Mouse (Mus musculus) forebrain, embryonic 12.5 days (tissue): ENCODE measurements around the gene Itga5. TPM values are rescaled to one million over a fixed set of nuclear protein-coding genes. Genes with fewer than 3 reads are reported as not detected.
"Not testable (repeated sequence)": the region's sequence is repeated elsewhere in the genome, so short reads cannot be mapped to it uniquely, and the experiment has no call there.

ENCODE experiments used
- ATAC-seq: fragments of 200-750 bp; cut with Nextera tagmentation; 2 replicates; pipeline ENCODE4 v1.8.0; 2017; ENCODE audit warnings: moderate TSS enrichment; ENCODE audit not compliant: low FRiP score
- H3K27ac ChIP-seq: fragments of 300-500 bp; sonication (generic); 2 replicates; pipeline ENCODE4 v1.5.1; 2016; ENCODE audit warnings: mild to moderate bottlenecking
- H3K27me3 ChIP-seq: fragments of 300-500 bp; sonication (generic); 2 replicates; pipeline ENCODE4 v1.6.1; 2016; ENCODE audit warnings: mild to moderate bottlenecking
- H3K36me3 ChIP-seq: fragments of 300-500 bp; sonication (generic); replicated peaks from 2 replicates; pipeline ENCODE4 v1.6.1; 2016; ENCODE audit warnings: mild to moderate bottlenecking
- H3K4me1 ChIP-seq: fragments of 300-500 bp; sonication (generic); 2 replicates; pipeline ENCODE4 v1.6.1; 2016
- H3K4me2 ChIP-seq: fragments of 300-500 bp; sonication (generic); 2 replicates; pipeline ENCODE4 v1.6.1; 2016; ENCODE audit warnings: mild to moderate bottlenecking, moderate library complexity
- H3K4me3 ChIP-seq: fragments of 300-500 bp; sonication (generic); replicated peaks from 2 replicates; pipeline ENCODE4 v1.5.1; 2016; ENCODE audit warnings: mild to moderate bottlenecking
- H3K9ac ChIP-seq: fragments of 300-500 bp; sonication (generic); 2 replicates; pipeline ENCODE4 v1.6.1; 2016; ENCODE audit warnings: mild to moderate bottlenecking
- H3K9me3 ChIP-seq: fragments of 300-500 bp; sonication (generic); 2 replicates; pipeline ENCODE4 v1.6.1; 2016
- WGBS: fragments of 180-500 bp; shearing (Covaris S2); methylation state at CpG from one replicate; pipeline ENCODE4 v1.1.7; 2016; 5-methylcytosine and 5-hydroxymethylcytosine counted together
- polyA plus RNA-seq: library from polyadenylated mRNA; unstranded; fragments of >200 nt; fragmentation: Nextera tagmentation; extraction: Ambion mirVana; gene quantifications from 2 replicates; pipeline ENCODE4 v1.2.1, GENCODE M21; 2016

Itga5 gene
- polyA plus RNA-seq, result 16.8 and 17.3 TPM in 2 replicates

GRCm38 (mm10) chr15:103366376-103367149, at the start of gene Itga5:
Itga5 (minus strand) TSS chr15:103366763.
- peak within 1 kb of the TSS; percentile 57 for H3K27ac ChIP-seq
- WGBS, result under 1% methylated on average over 50 of the region's 51 CpGs

GRCm38 (mm10) chr15:103405586-103405985, 39.0 kb upstream of the Itga5 start:
- not testable (repeated sequence) for H3K4me1 ChIP-seq, H3K9me3 ChIP-seq, H3K27ac ChIP-seq, H3K4me3 ChIP-seq, H3K4me2 ChIP-seq, H3K36me3 ChIP-seq, ATAC-seq, H3K27me3 ChIP-seq, H3K9ac ChIP-seq
- 100% methylated on average over 3 of the region's 3 CpGs for WGBS

More at GRCm38 (mm10) chr15:103366376-103367149, at the start of gene Itga5:
- no peaks in the 10 kb centered on the region for H3K9me3 ChIP-seq
- H3K4me3 ChIP-seq, result peak within 1 kb of the TSS; percentile 63
- H3K27me3 ChIP-seq, result peaks cover 17% of the 10 kb centered on the region; the same call in 1 of the 2 replicates
- peak within 1 kb of the TSS; percentile 74 for H3K9ac ChIP-seq
- no peaks in the 10 kb centered on the region for H3K36me3 ChIP-seq
- peak within 1 kb of the TSS; percentile 96 for H3K4me2 ChIP-seq
- peaks cover 30% of the 10 kb centered on the region for H3K4me1 ChIP-seq
- peak; percentile 73 for ATAC-seq

- WGBS, result 86% methylated on average over 5 of the region's 5 CpGs
- Histone ChIP-seq H3K27me3 (no peaks in the 10 kb centered on the region), H3K4me3 (no peak overlapping the region), H3K36me3 (no peaks in the 10 kb centered on the region), H3K4me2 (no peak overlapping the region), H3K9me3 (no peaks in the 10 kb centered on the region), H3K4me1 (no peaks in the 10 kb centered on the region), H3K9ac (no peak overlapping the region), H3K27ac (no peak overlapping the region)
- ATAC-seq, result no peak
Observed at GRCm38 (mm10) chr15:103401361-103401760, 34.8 kb upstream of the Itga5 start.

DNA sequence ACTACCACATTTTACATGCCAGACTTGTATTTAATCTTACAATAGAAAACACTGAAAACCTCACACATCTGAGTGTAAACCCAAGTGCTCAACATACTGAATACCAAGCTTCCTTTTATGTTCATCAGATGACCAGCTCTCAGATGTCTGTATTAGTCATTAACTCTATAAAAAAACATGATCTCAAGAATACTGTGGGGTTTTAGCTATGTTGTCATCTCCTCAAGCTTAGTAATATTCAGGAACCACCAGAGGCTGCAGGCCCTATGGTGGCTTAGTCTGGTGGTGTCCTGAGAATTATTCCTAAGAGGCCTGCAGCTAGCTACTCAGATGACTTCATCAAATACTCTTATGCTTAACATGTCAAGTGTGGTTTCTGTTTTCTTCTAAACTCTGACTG, 27.0 kb upstream of the Itga5 start:
- H3K4me2 ChIP-seq, result no peak overlapping the region
- H3K27ac ChIP-seq, result no peak overlapping the region
- H3K4me1 ChIP-seq, result no peaks in the 10 kb centered on the region
- no peaks in the 10 kb centered on the region for H3K36me3 ChIP-seq
- no peaks in the 10 kb centered on the region for H3K27me3 ChIP-seq
- H3K9me3 ChIP-seq, result no peaks in the 10 kb centered on the region
- ATAC-seq, result no peak
- H3K4me3 ChIP-seq, result no peak overlapping the region
- no peak overlapping the region for H3K9ac ChIP-seq

- WGBS, result 57% methylated on average over 4 of the region's 4 CpGs
- no peaks in the 10 kb centered on the region for H3K36me3 ChIP-seq
- no peak overlapping the region for H3K4me3 ChIP-seq
- H3K9me3 ChIP-seq, result no peaks in the 10 kb centered on the region
- no peak overlapping the region for H3K27ac ChIP-seq
- ATAC-seq, result no peak
- H3K4me1 ChIP-seq, result no peaks in the 10 kb centered on the region
- no peaks in the 10 kb centered on the region for H3K27me3 ChIP-seq
- no peak overlapping the region for H3K9ac ChIP-seq
- H3K4me2 ChIP-seq, result no peak overlapping the region
Observed at GRCm38 (mm10) chr15:103388556-103389145, 22.1 kb upstream of the Itga5 start.

DNA sequence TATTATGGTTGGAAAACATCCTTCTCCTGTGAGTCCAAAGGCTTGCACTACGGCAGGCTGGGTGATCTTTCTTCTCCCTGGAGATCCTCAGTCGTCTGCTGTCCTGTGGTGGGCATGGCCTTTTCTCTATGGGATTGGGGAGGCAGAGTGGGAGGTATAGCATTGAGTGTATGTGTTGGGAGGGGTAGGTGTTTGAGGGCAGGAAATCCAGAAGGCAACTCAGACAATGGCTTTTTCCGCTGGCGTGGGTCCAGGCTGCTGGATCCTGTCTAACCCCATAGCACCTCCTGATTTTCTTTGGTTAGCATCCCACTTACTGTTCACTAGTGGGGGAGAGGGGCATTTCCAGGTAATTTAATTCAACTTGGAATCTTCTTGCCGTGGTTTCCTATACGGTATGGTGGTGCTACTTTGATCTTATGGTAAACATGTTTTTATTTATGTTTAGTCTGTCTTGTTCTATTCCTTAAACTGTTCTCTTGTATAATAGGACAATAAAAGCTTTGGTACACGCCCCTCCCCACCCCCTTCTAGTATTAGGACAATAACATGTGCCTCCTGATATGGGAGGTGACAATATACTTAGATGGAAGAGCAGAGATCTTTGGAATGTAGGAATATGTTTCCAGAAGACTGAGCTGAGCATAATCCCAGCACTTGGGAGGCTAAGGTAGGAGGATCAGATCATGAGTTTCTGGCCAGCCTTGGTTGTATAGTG, 17.4 kb upstream of the Itga5 start:
- no peak for ATAC-seq
- Histone ChIP-seq H3K9me3 (no peaks in the 10 kb centered on the region), H3K27ac (no peak overlapping the region), H3K4me2 (no peak overlapping the region), H3K27me3 (no peaks in the 10 kb centered on the region), H3K9ac (no peak overlapping the region), H3K36me3 (no peaks in the 10 kb centered on the region), H3K4me1 (no peaks in the 10 kb centered on the region; the same call in 1 of the 2 replicates), H3K4me3 (no peak overlapping the region)
- WGBS, result 67% methylated on average over 7 of the region's 7 CpGs

DNA sequence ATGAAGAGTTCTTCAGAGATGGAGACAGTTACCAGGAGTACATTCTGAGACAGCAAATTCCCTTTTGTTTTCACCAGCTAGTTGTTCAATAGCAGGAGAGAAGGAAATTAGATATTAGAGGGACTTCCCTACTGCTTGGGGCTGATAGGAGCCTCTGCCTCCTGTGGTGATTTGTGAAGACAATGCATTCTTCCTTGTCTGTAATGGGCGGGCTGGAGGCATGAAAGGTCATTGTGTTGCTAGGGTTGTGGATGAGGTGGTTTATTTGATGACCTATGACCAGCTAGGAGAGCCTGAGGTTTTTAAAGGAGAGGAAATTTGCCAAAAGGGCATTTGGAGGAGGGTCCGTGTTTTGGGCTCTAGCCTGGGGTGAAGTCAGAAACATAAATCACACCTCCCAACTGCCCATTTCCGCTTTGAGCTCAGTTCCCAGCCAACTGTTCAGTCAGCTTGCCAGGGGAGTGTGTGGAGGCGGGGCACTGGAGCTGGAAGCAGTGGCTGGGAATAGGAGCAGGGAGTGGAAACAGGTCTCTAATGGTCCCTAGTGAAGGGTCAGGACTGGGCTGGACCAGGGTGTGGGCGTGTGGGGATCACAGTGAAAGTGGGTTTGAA, 16.3 kb upstream of the Itga5 start:
- Histone ChIP-seq H3K36me3 (no peaks in the 10 kb centered on the region), H3K4me2 (no peak overlapping the region), H3K27me3 (no peaks in the 10 kb centered on the region), H3K4me3 (no peak overlapping the region), H3K9me3 (no peaks in the 10 kb centered on the region), H3K27ac (no peak overlapping the region), H3K9ac (no peak overlapping the region), H3K4me1 (no peaks in the 10 kb centered on the region; the same call in 1 of the 2 replicates)
- ATAC-seq, result no peak
- 38% methylated on average over 5 of the region's 5 CpGs for WGBS

- no peak overlapping the region for H3K4me3 ChIP-seq
- ATAC-seq, result no peak
- no peaks in the 10 kb centered on the region; the same call in 1 of the 2 replicates for H3K4me1 ChIP-seq
- no peaks in the 10 kb centered on the region for H3K36me3 ChIP-seq
- no peaks in the 10 kb centered on the region for H3K27me3 ChIP-seq
- 90% methylated on average over 2 of the region's 2 CpGs for WGBS
- H3K9me3 ChIP-seq, result no peaks in the 10 kb centered on the region
- H3K9ac ChIP-seq, result no peak overlapping the region
- H3K27ac ChIP-seq, result no peak overlapping the region
- no peak overlapping the region for H3K4me2 ChIP-seq
Observed at GRCm38 (mm10) chr15:103382075-103382474, 15.5 kb upstream of the Itga5 start.

DNA sequence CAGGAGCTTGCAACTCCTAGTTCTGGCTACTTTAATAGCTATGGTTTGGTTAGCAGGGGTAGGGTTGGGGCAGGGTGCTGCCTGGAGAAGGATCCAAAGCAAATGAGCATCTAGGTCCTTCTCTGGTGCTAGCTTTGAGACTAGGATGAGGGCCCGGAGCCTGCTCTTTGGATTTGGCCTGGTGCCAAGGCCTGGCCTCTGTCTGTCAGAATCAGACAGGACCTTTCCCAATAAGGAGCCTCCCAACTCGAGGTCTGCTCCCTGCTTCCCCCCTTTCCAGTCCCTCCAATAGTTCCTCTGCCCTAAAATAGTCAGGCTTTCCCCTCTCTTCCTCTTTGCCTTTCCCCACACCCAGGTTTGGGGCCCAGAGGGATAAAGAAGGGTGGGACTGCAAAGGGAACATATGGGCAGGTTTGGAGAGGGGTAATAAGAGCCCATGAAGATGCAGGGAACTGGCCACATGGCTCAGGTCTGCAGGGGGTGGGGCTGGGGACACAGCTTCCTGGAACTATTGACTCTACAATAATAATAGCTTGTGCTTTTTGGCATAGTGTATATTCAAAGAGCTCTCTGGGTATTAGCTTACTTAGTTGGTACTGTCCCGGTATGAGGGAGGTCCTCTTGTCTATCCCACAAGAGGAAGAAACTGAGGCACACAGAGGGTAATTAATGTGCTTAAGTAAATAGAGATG, 12.2 kb upstream of the Itga5 start:
- Histone ChIP-seq H3K4me2 (no peak overlapping the region), H3K36me3 (no peaks in the 10 kb centered on the region), H3K9ac (no peak overlapping the region), H3K4me1 (no peaks in the 10 kb centered on the region; the same call in none of the 2 replicates), H3K4me3 (no peak overlapping the region), H3K9me3 (no peaks in the 10 kb centered on the region), H3K27me3 (no peaks in the 10 kb centered on the region), H3K27ac (no peak overlapping the region)
- ATAC-seq, result no peak
- WGBS, result 56% methylated on average over 3 of the region's 3 CpGs

DNA sequence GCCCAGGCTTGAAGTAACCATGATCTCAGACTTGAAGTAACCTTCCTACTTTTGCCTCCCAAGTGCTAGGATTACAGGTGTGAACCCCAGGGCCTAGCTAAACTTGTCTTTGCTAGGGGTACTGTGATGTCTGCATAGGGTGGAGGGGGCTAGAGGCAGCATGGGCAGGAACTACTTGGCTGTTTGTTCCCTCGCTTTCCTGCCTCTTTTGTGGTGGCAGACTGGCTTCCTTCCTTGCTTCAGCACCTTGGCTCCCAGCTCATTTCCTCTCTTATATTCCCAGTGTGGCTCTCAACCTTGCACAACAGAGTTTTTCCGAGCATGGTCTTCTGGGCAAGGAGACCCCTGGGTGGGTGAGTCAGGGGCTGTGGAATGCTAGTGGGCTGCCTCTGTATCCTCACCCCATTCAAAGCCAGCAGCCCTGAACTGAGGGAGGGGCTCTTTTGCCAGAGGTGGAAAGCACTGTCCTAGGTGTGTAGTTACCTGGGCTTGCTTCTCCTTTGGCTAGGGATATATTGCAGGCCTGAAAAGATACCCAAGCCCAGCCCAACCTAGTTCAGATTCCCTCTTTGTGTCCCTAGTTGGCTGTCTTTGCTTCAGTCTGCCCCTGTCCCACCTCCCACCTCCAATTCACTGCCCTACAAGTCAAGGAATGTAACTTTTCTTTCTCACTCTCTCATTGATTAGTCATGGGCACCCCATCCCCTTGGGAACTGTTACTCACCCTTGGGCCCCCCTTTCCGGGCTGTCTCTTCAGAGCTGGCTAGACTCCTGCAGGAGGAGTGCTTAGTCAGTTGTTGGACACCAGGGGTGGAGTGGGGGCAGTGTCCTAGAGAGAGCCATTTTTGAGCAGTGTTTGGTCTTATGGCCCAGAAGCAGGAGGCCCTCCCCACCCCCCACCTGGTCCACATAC, 11.4 kb upstream of the Itga5 start:
- Histone ChIP-seq H3K4me1 (no peaks in the 10 kb centered on the region; the same call in none of the 2 replicates), H3K36me3 (no peaks in the 10 kb centered on the region), H3K27ac (no peak overlapping the region), H3K9ac (no peak overlapping the region), H3K4me3 (no peak overlapping the region), H3K9me3 (no peaks in the 10 kb centered on the region), H3K4me2 (no peak overlapping the region), H3K27me3 (no peaks in the 10 kb centered on the region)
- 72% methylated on average over 3 of the region's 3 CpGs for WGBS
- no peak for ATAC-seq

DNA sequence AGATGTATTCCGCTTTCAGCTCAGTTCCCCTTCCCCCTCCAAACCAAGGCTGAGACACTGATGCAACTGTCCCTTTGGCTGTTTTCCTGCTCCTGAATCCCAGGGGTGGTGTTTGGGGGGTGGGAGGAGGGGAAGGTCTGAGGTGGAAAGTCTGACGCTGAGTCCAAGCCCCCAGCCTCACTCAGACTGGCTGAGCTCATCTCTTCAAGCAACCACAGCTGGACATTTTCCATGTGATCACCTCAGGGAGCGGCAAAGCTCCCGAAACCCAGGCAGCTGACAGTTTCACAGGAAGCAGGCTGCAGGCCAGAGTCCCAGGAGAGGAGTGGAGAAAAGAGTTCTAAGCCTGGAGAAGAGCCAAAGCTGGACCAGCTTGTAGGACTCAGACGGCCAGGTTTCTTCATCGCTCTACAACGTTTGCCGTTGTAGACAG, 10.3 kb upstream of the Itga5 start:
- Histone ChIP-seq H3K27ac (no peak overlapping the region), H3K4me2 (no peak overlapping the region), H3K27me3 (no peaks in the 10 kb centered on the region), H3K4me1 (no peaks in the 10 kb centered on the region; the same call in 1 of the 2 replicates), H3K9ac (no peak overlapping the region), H3K9me3 (no peaks in the 10 kb centered on the region), H3K36me3 (no peaks in the 10 kb centered on the region), H3K4me3 (no peak overlapping the region)
- WGBS, result 76% methylated on average over 8 of the region's 8 CpGs
- no peak for ATAC-seq
